Mouse (Mus musculus) MEL (cell line): ENCODE results near the gene Atp6v0a1. TPM values are rescaled to one million over a fixed set of nuclear protein-coding genes. Genes with fewer than 3 reads are reported as not detected.

Source experiments
- DNase-seq: peaks from one replicate; pipeline ENCODE4 v3.0.0; 2011; ENCODE audit warnings: low read depth, low spot score
- H3K27ac ChIP-seq: 2 replicates; pipeline ENCODE4 v1.5.1; 2012; ENCODE audit warnings: low read depth, mild to moderate bottlenecking, control low read depth, low read length, moderate library complexity; ENCODE audit not compliant: control insufficient read depth
- H3K27me3 ChIP-seq, 2 experiments: fragments of 150-350 bp in 1 of 2; sonication (generic) in 1 of 2; 2 replicates each; pipeline ENCODE4 v1.6.1; 2012; ENCODE audit warnings: low read length in 2 of 2, mild to moderate bottlenecking in 2 of 2, improper control_type of control experiment in 1 of 2, moderate library complexity in 1 of 2; ENCODE audit not compliant: insufficient read depth in 2 of 2, control insufficient read depth in 1 of 2
- H3K36me3 ChIP-seq, 2 experiments: 2 replicates each; pipeline ENCODE4 v1.6.1; 2012 to 2014; ENCODE audit warnings: low read length in 2 of 2, improper control_type of control experiment in 1 of 2, inconsistent platforms in 1 of 2, mild to moderate bottlenecking in 1 of 2; ENCODE audit not compliant: insufficient read depth in 2 of 2, control insufficient read depth in 1 of 2
- H3K4me1 ChIP-seq, 2 experiments: fragments of 150-350 bp in 1 of 2; sonication (generic) in 1 of 2; 2 replicates each; pipeline ENCODE4 v1.6.1; 2012; ENCODE audit warnings: low read length in 2 of 2, improper control_type of control experiment in 1 of 2, mild to moderate bottlenecking in 1 of 2; ENCODE audit not compliant: insufficient read depth in 2 of 2, control insufficient read depth in 1 of 2
- H3K4me3 ChIP-seq, 2 experiments: fragments of 150-350 bp in 1 of 2; sonication (generic) in 1 of 2; 2 replicates each; pipeline ENCODE4 v1.5.1; 2012; ENCODE audit warnings: low read depth in 2 of 2, low read length in 2 of 2, mild to moderate bottlenecking in 2 of 2, moderate library complexity in 2 of 2, control low read depth in 1 of 2, improper control_type of control experiment in 1 of 2; ENCODE audit not compliant: control insufficient read depth in 1 of 2, insufficient read depth in 1 of 2
- H3K79me2 ChIP-seq: 2 replicates; pipeline ENCODE4 v1.6.1; 2012; ENCODE audit warnings: mild to moderate bottlenecking, low read length, moderate library complexity; ENCODE audit not compliant: control insufficient read depth, poor library complexity, insufficient read depth
- H3K9ac ChIP-seq: 2 replicates; pipeline ENCODE4 v1.6.1; 2012; ENCODE audit warnings: low read depth, mild to moderate bottlenecking, control low read depth, low read length, moderate library complexity; ENCODE audit not compliant: control insufficient read depth, poor library complexity, severe bottlenecking
- H3K9me3 ChIP-seq: fragments of 150-350 bp; sonication (generic); replicated peaks from 2 replicates; pipeline ENCODE4 v1.6.1; 2012; ENCODE audit warnings: mild to moderate bottlenecking, low read length, improper control_type of control experiment, moderate library complexity; ENCODE audit not compliant: insufficient read depth
- BHLHE40 ChIP-seq: IDR thresholded peaks from 2 replicates; pipeline ENCODE4 v1.6.1; 2012; ENCODE audit warnings: low read depth, mild to moderate bottlenecking, inconsistent platforms, low read length, improper control_type of control experiment, borderline replicate concordance
- CHD1 ChIP-seq: IDR thresholded peaks from 2 replicates; pipeline ENCODE4 v1.6.1; 2012; ENCODE audit warnings: low read depth, mild to moderate bottlenecking, inconsistent platforms, low read length, improper control_type of control experiment
- CHD2 ChIP-seq: IDR thresholded peaks from 2 replicates; pipeline ENCODE4 v1.6.1; 2011; ENCODE audit warnings: low read length, improper control_type of control experiment
- CTCF ChIP-seq, 3 experiments: IDR thresholded peaks in 2 of 3; conservative IDR thresholded peaks in 1 of 3; 2 replicates each; pipeline ENCODE4 v1.5.1; 2011 to 2012; ENCODE audit warnings: low read length in 3 of 3, low read depth in 2 of 3, mild to moderate bottlenecking in 2 of 3, improper control_type of control experiment in 1 of 3, inconsistent platforms in 1 of 3, mixed read lengths in 1 of 3, moderate library complexity in 1 of 3; ENCODE audit not compliant: control insufficient read depth in 1 of 3, insufficient read depth in 1 of 3, poor library complexity in 1 of 3, severe bottlenecking in 1 of 3
- ELF1 ChIP-seq: IDR thresholded peaks from 2 replicates; pipeline ENCODE4 v1.6.1; 2014; ENCODE audit warnings: low read depth, mild to moderate bottlenecking, inconsistent platforms, low read length, improper control_type of control experiment, moderate library complexity
- ETS1 ChIP-seq: IDR thresholded peaks from 2 replicates; pipeline ENCODE4 v1.6.1; 2012; ENCODE audit warnings: low read depth, mild to moderate bottlenecking, inconsistent platforms, low read length, improper control_type of control experiment, moderate library complexity
- GABPA ChIP-seq: IDR thresholded peaks from 2 replicates; pipeline ENCODE4 v1.6.1; 2012; ENCODE audit warnings: low read depth, mild to moderate bottlenecking, inconsistent platforms, low read length, improper control_type of control experiment, moderate library complexity
- GATA1 ChIP-seq: IDR thresholded peaks from 2 replicates; pipeline ENCODE4 v1.6.1; 2011; ENCODE audit warnings: low read depth, low read length, improper control_type of control experiment
- HCFC1 ChIP-seq: IDR thresholded peaks from 2 replicates; pipeline ENCODE4 v1.6.1; 2012; ENCODE audit warnings: low read depth, mild to moderate bottlenecking, inconsistent platforms, low read length, improper control_type of control experiment, moderate library complexity
- JUND ChIP-seq: IDR thresholded peaks from 2 replicates; pipeline ENCODE4 v1.6.1; 2011; ENCODE audit warnings: low read depth, mild to moderate bottlenecking, improper control_type of control experiment, low read length
- KAT2A ChIP-seq: conservative IDR thresholded peaks from 2 replicates; pipeline ENCODE4 v1.6.1; 2012; ENCODE audit warnings: low read depth, low read length, improper control_type of control experiment, inconsistent platforms
- MAZ ChIP-seq: IDR thresholded peaks from 2 replicates; pipeline ENCODE4 v1.6.1; 2012; ENCODE audit warnings: low read depth, mild to moderate bottlenecking, inconsistent platforms, low read length, improper control_type of control experiment
- MEF2A ChIP-seq: IDR thresholded peaks from 2 replicates; pipeline ENCODE4 v1.6.1; 2014; ENCODE audit warnings: low read depth, mild to moderate bottlenecking, inconsistent platforms, low read length, improper control_type of control experiment; ENCODE audit not compliant: poor library complexity, insufficient replicate concordance, severe bottlenecking; ENCODE audit errors: extremely low read depth
- MXI1 ChIP-seq: IDR thresholded peaks from 2 replicates; pipeline ENCODE4 v1.6.1; 2011; ENCODE audit warnings: mild to moderate bottlenecking, low read depth, low read length, improper control_type of control experiment
- MYB ChIP-seq: IDR thresholded peaks from 2 replicates; pipeline ENCODE4 v1.6.1; 2011; ENCODE audit warnings: mild to moderate bottlenecking, low read depth, low read length, improper control_type of control experiment
- MYC ChIP-seq: IDR thresholded peaks from 2 replicates; pipeline ENCODE4 v1.6.1; 2011; ENCODE audit warnings: low read depth, mild to moderate bottlenecking, low read length, improper control_type of control experiment, moderate library complexity
- NELFE ChIP-seq: IDR thresholded peaks from 2 replicates; pipeline ENCODE4 v1.6.1; 2011; ENCODE audit warnings: low read depth, low read length, improper control_type of control experiment
- POLR2A ChIP-seq, 2 experiments: IDR thresholded peaks; 2 replicates each; pipeline ENCODE4 v1.6.1; 2011 to 2012; ENCODE audit warnings: low read length in 2 of 2, mild to moderate bottlenecking in 2 of 2, control low read depth in 1 of 2, improper control_type of control experiment in 1 of 2, low read depth in 1 of 2, moderate library complexity in 1 of 2; ENCODE audit not compliant: control insufficient read depth in 1 of 2, insufficient read depth in 1 of 2, poor library complexity in 1 of 2
- POLR2AphosphoS2 ChIP-seq: IDR thresholded peaks from 2 replicates; pipeline ENCODE4 v1.6.1; 2011; ENCODE audit warnings: low read length, improper control_type of control experiment
- POLR2AphosphoS5 ChIP-seq: IDR thresholded peaks from 2 replicates; pipeline ENCODE4 v1.6.1; 2012; ENCODE audit warnings: low read depth, borderline replicate concordance, mild to moderate bottlenecking, inconsistent platforms, low read length, moderate library complexity, mixed read lengths
- RCOR1 ChIP-seq: IDR thresholded peaks from 2 replicates; pipeline ENCODE4 v1.6.1; 2012; ENCODE audit warnings: low read depth, mild to moderate bottlenecking, inconsistent platforms, low read length, improper control_type of control experiment
- TAL1 ChIP-seq: IDR thresholded peaks from 2 replicates; pipeline ENCODE4 v1.6.1; 2012; ENCODE audit warnings: mild to moderate bottlenecking, inconsistent platforms, low read length, moderate library complexity, mixed read lengths
- TBP ChIP-seq: IDR thresholded peaks from 2 replicates; pipeline ENCODE4 v1.8.0; 2011; ENCODE audit warnings: low read depth, low read length, improper control_type of control experiment
- TCF12 ChIP-seq: IDR thresholded peaks from 2 replicates; pipeline ENCODE4 v1.6.1; 2014; ENCODE audit warnings: low read depth, mild to moderate bottlenecking, inconsistent platforms, low read length, improper control_type of control experiment, moderate library complexity
- UBTF ChIP-seq: IDR thresholded peaks from 2 replicates; pipeline ENCODE4 v1.6.1; 2012; ENCODE audit warnings: low read depth, mild to moderate bottlenecking, inconsistent platforms, low read length, improper control_type of control experiment, moderate library complexity, borderline replicate concordance; ENCODE audit not compliant: insufficient read depth
- USF1 ChIP-seq: IDR thresholded peaks from 2 replicates; pipeline ENCODE4 v1.6.1; 2014; ENCODE audit warnings: low read depth, mild to moderate bottlenecking, inconsistent platforms, low read length, improper control_type of control experiment, moderate library complexity
- USF2 ChIP-seq, 2 experiments: IDR thresholded peaks; 2 replicates each; pipeline ENCODE4 v1.6.1; 2011 to 2012; ENCODE audit warnings: improper control_type of control experiment in 2 of 2, low read length in 2 of 2, borderline replicate concordance in 1 of 2, inconsistent platforms in 1 of 2, low read depth in 1 of 2, mild to moderate bottlenecking in 1 of 2; ENCODE audit not compliant: insufficient read depth in 1 of 2
- ZMIZ1 ChIP-seq: IDR thresholded peaks from 2 replicates; pipeline ENCODE4 v1.6.1; 2012; ENCODE audit warnings: low read depth, mild to moderate bottlenecking, inconsistent platforms, low read length, improper control_type of control experiment, moderate library complexity
- ZNF384 ChIP-seq: IDR thresholded peaks from 2 replicates; pipeline ENCODE4 v1.6.1; 2012; ENCODE audit warnings: low read depth, mild to moderate bottlenecking, inconsistent platforms, low read length, improper control_type of control experiment
- polyA plus RNA-seq, 2 experiments: library from polyadenylated mRNA; stranded (reverse) in 1 of 2; unstranded in 1 of 2; fragments of >175 nt in 1 of 2; fragments of >200 nt in 1 of 2; gene quantifications; 2 replicates each; pipeline versions ENCODE4 v1.2.1 to v1.2.4; 2012; ENCODE audit warnings: low replicate concordance in 2 of 2, low read depth in 1 of 2; ENCODE audit not compliant: insufficient read length in 2 of 2, insufficient read depth in 1 of 2, missing spikeins in 1 of 2
- total RNA-seq: library from RNA; depleted of rRNA; stranded (reverse); fragments of 300-350 nt; gene quantifications from 2 replicates; pipeline ENCODE4 v1.2.3, GENCODE M21; 2012

The Atp6v0a1 gene
- total and polyA plus RNA-seq, 3 experiments = 12.8 to 23.2 TPM; not detected in 1

DNA sequence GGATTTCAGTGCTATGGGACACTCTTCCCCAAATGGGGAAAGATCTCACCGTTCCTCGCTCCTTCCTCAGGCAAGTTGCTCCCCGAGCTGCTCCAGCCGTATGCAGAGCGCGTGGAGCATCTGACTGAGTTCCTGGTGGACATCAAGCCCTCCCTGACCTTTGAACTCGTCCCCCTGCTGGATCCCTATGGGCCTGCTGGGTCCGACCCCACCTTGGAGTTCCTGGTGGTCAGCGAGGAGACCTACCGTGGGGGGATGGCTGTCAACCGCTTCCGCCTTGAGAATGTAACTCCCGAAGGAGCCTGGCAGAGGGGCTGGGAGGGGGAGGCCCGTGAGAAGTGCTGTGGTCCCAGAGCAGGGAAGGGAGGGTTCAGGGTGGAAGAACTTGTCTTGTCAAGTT, 75.0 kb downstream of the Atp6v0a1 start:
- H3K27me3 ChIP-seq = no peaks in the 10 kb centered on the region
- DNase-seq = no peak
- H3K27ac ChIP-seq = no peak overlapping the region
- H3K36me3 ChIP-seq = peaks cover under 1 to 19% of the 10 kb centered on the region in 2 experiments; a peak in 2 of 4 replicates
- peaks cover 23% of the 10 kb centered on the region for H3K79me2 ChIP-seq
- no peak overlapping the region for H3K9ac ChIP-seq
- no peaks in the 10 kb centered on the region for H3K9me3 ChIP-seq
- TF ChIP-seq ELF1 = no peak
- TF ChIP-seq CTCF (IDR thresholded peaks at IDR 0.05 in 2 of 3, conservative IDR thresholded peaks at IDR 0.05 in 1 of 3; ENCODE audit: control insufficient read depth in 1 of 3, insufficient read depth in 1 of 3, low read depth in 2 of 3, low read length in 3 of 3, poor library complexity in 1 of 3, severe bottlenecking in 1 of 3) = no peak
- no peak for TF ChIP-seq TAL1
- TF ChIP-seq POLR2A (IDR thresholded peaks at IDR 0.05; ENCODE audit: control insufficient read depth in 1 of 2, insufficient read depth in 1 of 2, low read depth in 1 of 2, low read length in 2 of 2, poor library complexity in 1 of 2) = no peak
- no peak for TF ChIP-seq UBTF
- TF ChIP-seq MEF2A = no peak
- no peak for TF ChIP-seq TBP
- no peak for TF ChIP-seq MYB
- TF ChIP-seq KAT2A = no peak
- no peak for TF ChIP-seq JUND
- no peak for TF ChIP-seq CHD1
- no peak for TF ChIP-seq GABPA
- TF ChIP-seq RCOR1 = no peak
- TF ChIP-seq ZMIZ1 = no peak
- no peak for TF ChIP-seq POLR2AphosphoS2
- no peak for TF ChIP-seq NELFE
- no peak for TF ChIP-seq ETS1
- H3K4me1 ChIP-seq = peaks cover 6 to 24% of the 10 kb centered on the region in 2 experiments
- H3K4me3 ChIP-seq = no peak overlapping the region

DNA sequence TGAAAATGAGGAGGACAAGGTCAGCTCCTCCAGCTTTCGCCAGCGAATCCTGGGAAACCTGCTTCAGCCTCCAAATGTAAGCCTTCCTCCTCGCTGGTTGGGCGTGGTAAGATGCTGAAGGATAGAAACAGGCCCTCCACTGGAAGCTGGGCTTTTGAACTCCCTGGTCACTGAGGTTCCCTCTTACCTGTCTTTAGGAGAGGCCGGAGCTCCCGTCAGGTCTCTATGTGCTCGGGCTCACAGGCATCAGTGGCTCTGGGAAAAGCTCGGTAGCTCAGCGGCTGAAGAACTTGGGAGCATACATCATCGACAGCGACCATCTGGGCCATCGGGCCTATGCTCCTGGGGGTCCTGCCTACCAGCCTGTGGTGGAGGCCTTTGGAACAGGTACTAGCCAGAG, 75.6 kb downstream of the Atp6v0a1 start:
- Histone ChIP-seq H3K9ac (no peak overlapping the region), H3K4me1 (peaks cover 6 to 24% of the 10 kb centered on the region in 2 experiments), H3K27ac (no peak overlapping the region), H3K36me3 (peaks cover 3 to 19% of the 10 kb centered on the region in 2 experiments; a peak in 2 of 4 replicates), H3K4me3 (no peak overlapping the region), H3K9me3 (no peaks in the 10 kb centered on the region), H3K27me3 (no peaks in the 10 kb centered on the region), H3K79me2 (peaks cover 23% of the 10 kb centered on the region)
- no peak for DNase-seq
- TF ChIP-seq CHD2 (no peak), TCF12 (no peak), JUND (no peak), HCFC1 (no peak), GATA1 (no peak), POLR2AphosphoS5 (no peak), USF1 (no peak), TBP (no peak), MXI1 (no peak), UBTF (no peak), MAZ (no peak), ZNF384 (no peak), POLR2A (IDR thresholded peaks at IDR 0.05; ENCODE audit: control insufficient read depth in 1 of 2, insufficient read depth in 1 of 2, low read depth in 1 of 2, low read length in 2 of 2, poor library complexity in 1 of 2) (no peak), MYB (no peak), USF2 (IDR thresholded peaks at IDR 0.05; ENCODE audit: borderline replicate concordance in 1 of 2, insufficient read depth in 1 of 2, low read depth in 1 of 2, low read length in 2 of 2) (no peak), TAL1 (no peak), MYC (no peak), NELFE (no peak), ELF1 (no peak), BHLHE40 (no peak)
